Mouse (Mus musculus) embryonic facial prominence, embryonic 11.5 days (tissue): ENCODE data around the gene Atoh1. TPM values are rescaled to one million over a fixed set of nuclear protein-coding genes. Genes with fewer than 3 reads are reported as not detected.

Source experiments
- ATAC-seq: fragments of 200-750 bp; cut with Nextera tagmentation; replicated peaks from 2 replicates; pipeline ENCODE4 v1.8.0; 2017; ENCODE audit warnings: low read depth; ENCODE audit not compliant: insufficient number of reproducible peaks, low FRiP score, low TSS enrichment
- DNase-seq: peaks from one replicate; pipeline ENCODE4 v3.0.0-alpha.2; 2015; ENCODE audit warnings: low spot score
- H3K27ac ChIP-seq: fragments of 300-500 bp; sonication (generic); replicated peaks from 2 replicates; pipeline ENCODE4 v1.5.1; 2014; ENCODE audit warnings: mild to moderate bottlenecking, low read depth, low read length, control low read depth
- H3K27me3 ChIP-seq: fragments of 300-500 bp; sonication (generic); 2 replicates; pipeline ENCODE4 v1.6.1; 2014; ENCODE audit warnings: mild to moderate bottlenecking, low read length, moderate library complexity, mixed read lengths; ENCODE audit not compliant: control insufficient read depth, insufficient read depth
- H3K36me3 ChIP-seq: fragments of 300-500 bp; sonication (generic); replicated peaks from 2 replicates; pipeline ENCODE4 v1.6.1; 2014; ENCODE audit warnings: low read depth, mild to moderate bottlenecking, low read length, moderate library complexity, mixed read lengths; ENCODE audit not compliant: control insufficient read depth, insufficient read depth
- H3K4me1 ChIP-seq: fragments of 300-500 bp; sonication (generic); 2 replicates; pipeline ENCODE4 v1.6.1; 2014; ENCODE audit warnings: low read length, mixed read lengths; ENCODE audit not compliant: control insufficient read depth, insufficient read depth
- H3K4me2 ChIP-seq: fragments of 300-500 bp; sonication (generic); 2 replicates; pipeline ENCODE4 v1.6.1; 2014; ENCODE audit warnings: low read depth, mild to moderate bottlenecking, control low read depth, low read length, moderate library complexity
- H3K4me3 ChIP-seq: fragments of 300-500 bp; sonication (generic); 2 replicates; pipeline ENCODE4 v1.5.1; 2014; ENCODE audit warnings: low read depth, low read length, control low read depth
- H3K9ac ChIP-seq: fragments of 300-500 bp; sonication (generic); replicated peaks from 2 replicates; pipeline ENCODE4 v1.6.1; 2014; ENCODE audit warnings: mild to moderate bottlenecking, control low read depth, low read length
- H3K9me3 ChIP-seq: fragments of 300-500 bp; sonication (generic); replicated peaks from 2 replicates; pipeline ENCODE4 v1.6.1; 2016; ENCODE audit warnings: mild to moderate bottlenecking, low read length, inconsistent platforms, mixed read lengths; ENCODE audit not compliant: control insufficient read depth
- WGBS: fragments of 180-500 bp; shearing (Covaris S2); extraction: QIAGEN DNeasy Blood & Tissue Kit; methylation state at CpG from one replicate; pipeline ENCODE4 v1.1.7; 2014; 5-methylcytosine and 5-hydroxymethylcytosine counted together
- polyA plus RNA-seq: library from polyadenylated mRNA; unstranded; fragments of >200 nt; fragmentation: Nextera tagmentation; extraction: Ambion mirVana; gene quantifications from 2 replicates; pipeline ENCODE4 v1.2.1, GENCODE M21; 2014

Gene Atoh1
- polyA plus RNA-seq: 0.74 and 1.2 TPM in 2 replicates

GRCm38 (mm10) chr6:64728499-64729198 lies at the start of gene Atoh1:
Gene Atoh1, plus strand, starts transcription at chr6:64729125.
- Histone ChIP-seq H3K9me3 (no peaks in the 10 kb centered on the region), H3K4me1 (peaks cover 10% of the 10 kb centered on the region), H3K36me3 (no peaks in the 10 kb centered on the region), H3K27me3 (peaks cover 50% of the 10 kb centered on the region), H3K4me3 (peak within 1 kb of the TSS; percentile 31), H3K27ac (no peak within 1 kb of the TSS), H3K4me2 (peak within 1 kb of the TSS; percentile 67), H3K9ac (0 out of 2 replicates have a peak within 1 kb of the TSS, but pooled peaks have one; percentile 6)
- DNase-seq: peak; percentile 76
- ATAC-seq: peak; percentile 79
- WGBS: under 1% methylated on average over 34 of the region's 34 CpGs

- ATAC-seq (no peak; the same call in 1 of the 2 replicates), DNase-seq (peak; percentile 69)
- H3K4me3 ChIP-seq: no peak overlapping the region
- no peak overlapping the region for H3K9ac ChIP-seq
- H3K36me3 ChIP-seq: no peaks in the 10 kb centered on the region
- WGBS: 36% methylated on average over 9 of the region's 9 CpGs
- no peaks in the 10 kb centered on the region for H3K4me1 ChIP-seq
- H3K27me3 ChIP-seq: no peaks in the 10 kb centered on the region
- H3K4me2 ChIP-seq: no peak overlapping the region
- no peaks in the 10 kb centered on the region for H3K9me3 ChIP-seq
- H3K27ac ChIP-seq: no peak overlapping the region
These were observed 45.0 kb upstream of the Atoh1 start for GRCm38 (mm10) chr6:64683974-64684373.

- DNase-seq (peak; percentile 71), ATAC-seq (0 out of 2 replicates have a peak, but pooled peaks have one; percentile 36)
- 3% methylated on average over 5 of the region's 5 CpGs for WGBS
- Histone ChIP-seq H3K4me1 (no peaks in the 10 kb centered on the region), H3K4me2 (no peak overlapping the region), H3K36me3 (no peaks in the 10 kb centered on the region), H3K9me3 (no peaks in the 10 kb centered on the region), H3K27me3 (no peaks in the 10 kb centered on the region), H3K9ac (no peak overlapping the region), H3K4me3 (no peak overlapping the region), H3K27ac (no peak overlapping the region)
These were observed 44.0 kb upstream of the Atoh1 start for GRCm38 (mm10) chr6:64684973-64685372.

- Histone ChIP-seq H3K27ac (no peak overlapping the region), H3K36me3 (no peaks in the 10 kb centered on the region), H3K9me3 (no peaks in the 10 kb centered on the region), H3K9ac (no peak overlapping the region), H3K4me3 (no peak overlapping the region), H3K4me1 (no peaks in the 10 kb centered on the region), H3K27me3 (no peaks in the 10 kb centered on the region), H3K4me2 (peak overlapping the region; percentile 23; the same call in 1 of the 2 replicates)
- ATAC-seq: no peak
- peak; percentile 45 for DNase-seq
- 8% methylated on average over 19 of the region's 19 CpGs for WGBS
These were observed 40.6 kb upstream of the Atoh1 start for GRCm38 (mm10) chr6:64688181-64688944.

- Histone ChIP-seq H3K4me2 (no peak overlapping the region), H3K9me3 (no peaks in the 10 kb centered on the region), H3K9ac (no peak overlapping the region), H3K4me1 (no peaks in the 10 kb centered on the region), H3K27ac (no peak overlapping the region), H3K4me3 (no peak overlapping the region), H3K36me3 (no peaks in the 10 kb centered on the region), H3K27me3 (no peaks in the 10 kb centered on the region)
- WGBS: 36% methylated on average over 7 of the region's 7 CpGs
- no peak for ATAC-seq
- DNase-seq: no peak
These were observed 34.2 kb upstream of the Atoh1 start for GRCm38 (mm10) chr6:64694688-64695087.

- Histone ChIP-seq H3K9me3 (no peaks in the 10 kb centered on the region), H3K4me2 (no peak overlapping the region), H3K9ac (no peak overlapping the region), H3K36me3 (no peaks in the 10 kb centered on the region), H3K4me1 (no peaks in the 10 kb centered on the region), H3K27ac (no peak overlapping the region), H3K27me3 (no peaks in the 10 kb centered on the region), H3K4me3 (no peak overlapping the region)
- ATAC-seq (no peak), DNase-seq (no peak)
- 80% methylated on average over 2 of the region's 2 CpGs for WGBS
These were observed 25.3 kb upstream of the Atoh1 start for GRCm38 (mm10) chr6:64703659-64704058.

GRCm38 (mm10) chr6:64727751-64728403 lies 1.0 kb upstream of the Atoh1 start:
- H3K9ac ChIP-seq: no peak overlapping the region
- H3K4me3 ChIP-seq: peak overlapping the region; percentile 31
- H3K36me3 ChIP-seq: no peaks in the 10 kb centered on the region
- 1% methylated on average over 29 of the region's 29 CpGs for WGBS
- H3K9me3 ChIP-seq: no peaks in the 10 kb centered on the region
- H3K4me1 ChIP-seq: peaks cover 10% of the 10 kb centered on the region
- DNase-seq (peak; percentile 38), ATAC-seq (peak; percentile 9; the same call in 1 of the 2 replicates)
- no peak overlapping the region for H3K27ac ChIP-seq
- H3K27me3 ChIP-seq: peaks cover 46% of the 10 kb centered on the region
- H3K4me2 ChIP-seq: peak overlapping the region; percentile 67
